In the genomic region with DNA sequence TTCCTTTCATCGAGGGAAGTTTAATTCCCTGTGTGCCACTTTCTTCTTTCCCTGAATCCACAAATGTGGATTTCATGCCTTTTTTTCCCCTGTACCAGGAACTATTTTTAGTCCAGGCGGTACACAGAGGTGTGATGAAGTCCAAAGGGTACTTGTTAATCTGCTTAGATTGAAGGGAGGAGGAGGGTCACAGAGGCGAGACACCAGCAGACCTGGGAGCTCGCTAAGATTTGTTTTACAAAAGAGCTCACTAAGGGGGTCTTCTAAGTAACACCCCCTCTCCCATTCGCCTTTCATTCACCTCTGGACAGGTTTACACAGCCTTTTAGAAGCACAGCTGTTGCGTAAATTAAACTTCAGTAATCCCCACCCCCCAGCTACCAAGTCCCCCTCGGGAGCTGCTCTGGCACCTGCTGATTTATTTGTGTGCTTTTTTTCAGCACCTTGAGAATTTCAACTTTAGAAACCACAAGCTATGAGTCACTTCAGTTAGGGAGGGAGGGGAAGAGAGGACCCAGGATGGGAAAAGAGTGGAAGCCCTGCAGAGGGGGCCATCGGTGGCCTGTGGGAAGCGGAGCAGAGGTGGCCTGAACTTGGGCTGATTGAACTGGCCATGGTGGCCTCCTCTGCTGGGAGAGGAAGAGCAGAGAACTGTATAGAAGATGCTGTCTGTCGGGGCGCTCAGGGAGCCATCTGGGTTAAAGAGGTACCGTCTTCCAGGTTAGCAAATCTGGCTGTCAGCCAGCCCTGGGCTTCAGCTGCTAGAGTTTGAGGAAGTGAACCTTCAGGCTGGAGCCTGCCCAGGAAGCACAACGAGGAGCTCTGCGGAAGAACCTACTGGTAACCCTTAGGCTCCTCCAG, we compare ENCODE assay signal across 9 mouse cellular contexts.
DNase-seq lines count a peak whose midpoint lies in the region; ATAC-seq and TF ChIP-seq lines count a peak whose summit lies in the region.
"Had no signal": no experiment of that assay in that cellular context is flagged by ENCODE, and none has a peak within 500 bp of the region (broad histone marks: within the 10 kb centered on the region; RNA-seq: fewer than 3 reads in every experiment).

No protein-coding gene starts in this region.

- no peak for TF ChIP-seq CTCF in hindbrain, postnatal 0 days (IDR thresholded peaks at IDR 0.05; ENCODE audit: low read depth)

- H3K9ac ChIP-seq in hindbrain, postnatal 0 days (replicated peaks; ENCODE audit: low read length) = no peak overlapping the region
- no peak overlapping the region for H3K9ac ChIP-seq in hindbrain, embryonic 16.5 days (ENCODE audit: low read depth, low read length)
- H3K9ac ChIP-seq: neural tube, embryonic 13.5 days had no signal

- no peaks in the 10 kb centered on the region for H3K27me3 ChIP-seq in hindbrain, postnatal 0 days (ENCODE audit: insufficient read depth, low read length)
- H3K27me3 ChIP-seq in hindbrain, embryonic 16.5 days (replicated peaks; ENCODE audit: control insufficient read depth, insufficient read depth, low read length) = no peaks in the 10 kb centered on the region
- no peaks in the 10 kb centered on the region for H3K27me3 ChIP-seq in megakaryocyte, embryonic 14.5 days (replicated peaks)
- 0 out of 2 replicates have a peak, but pooled peaks cover 3% of the 10 kb centered on the region for H3K27me3 ChIP-seq in hindbrain, embryonic 10.5 days (ENCODE audit: insufficient read depth, poor library complexity, severe bottlenecking)
- H3K27me3 ChIP-seq: neural tube, embryonic 13.5 days had no signal

- H3K9me3 ChIP-seq in hindbrain, postnatal 0 days (ENCODE audit: low read length) = no peaks in the 10 kb centered on the region
- H3K9me3 ChIP-seq in hindbrain, embryonic 16.5 days (ENCODE audit: control insufficient read depth, low read length) = no peaks in the 10 kb centered on the region; the same call in 1 of the 2 replicates
- H3K9me3 ChIP-seq in megakaryocyte, embryonic 14.5 days = peaks cover 16% of the 10 kb centered on the region
- peaks cover 13% of the 10 kb centered on the region for H3K9me3 ChIP-seq in hindbrain, embryonic 10.5 days
- H3K9me3 ChIP-seq: neural tube, embryonic 13.5 days had no signal

- no peak overlapping the region for H3K27ac ChIP-seq in hindbrain, postnatal 0 days
- no peak overlapping the region for H3K27ac ChIP-seq in hindbrain, embryonic 16.5 days (ENCODE audit: low read depth, low read length)
- H3K27ac ChIP-seq in hindbrain, embryonic 10.5 days = no peak overlapping the region
- H3K27ac ChIP-seq: neural tube, embryonic 13.5 days had no signal

- H3K4me3 ChIP-seq in hindbrain, postnatal 0 days (ENCODE audit: low read length) = no peak overlapping the region
- no peak overlapping the region for H3K4me3 ChIP-seq in hindbrain, embryonic 16.5 days (ENCODE audit: low read length)
- H3K4me3 ChIP-seq in megakaryocyte, embryonic 14.5 days (replicated peaks) = peak overlapping the region; percentile 1
- H3K4me3 ChIP-seq in hindbrain, embryonic 10.5 days = no peak overlapping the region
- H3K4me3 ChIP-seq: neural tube, embryonic 13.5 days had no signal

- DNase-seq in hindbrain, postnatal 0 days (ENCODE audit: low spot score) = peak; percentile 50
- DNase-seq in cerebellum, adult 8-10 months = peak; percentile 34
- peak; percentile 84 to 87 for DNase-seq in kidney, postnatal 25 days
- DNase-seq in urinary bladder, postnatal 25 days (ENCODE audit: low spot score) = peak; percentile 31
- DNase-seq in hindbrain, embryonic 10.5 days (ENCODE audit: low spot score) = no peak
- DNase-seq in right cerebral cortex, postnatal 25 days = no peak

- WGBS in hindbrain, postnatal 0 days = 31% methylated on average over 14 of the region's 14 CpGs
- WGBS in hindbrain, embryonic 16.5 days = 31% methylated on average over 14 of the region's 14 CpGs
- 22% methylated on average over 14 of the region's 14 CpGs for WGBS in hindbrain, embryonic 10.5 days

- no peak for ATAC-seq in hindbrain, postnatal 0 days
- ATAC-seq in hindbrain, embryonic 16.5 days = no peak

- no peaks in the 10 kb centered on the region for H3K4me1 ChIP-seq in hindbrain, postnatal 0 days (ENCODE audit: insufficient read depth, low read length)
- H3K4me1 ChIP-seq in hindbrain, embryonic 16.5 days (ENCODE audit: control insufficient read depth, insufficient read depth, low read depth, low read length) = peaks cover 11% of the 10 kb centered on the region
- H3K4me1 ChIP-seq in megakaryocyte, embryonic 14.5 days = peaks cover 86% of the 10 kb centered on the region
- peaks cover 37% of the 10 kb centered on the region for H3K4me1 ChIP-seq in hindbrain, embryonic 10.5 days (replicated peaks)

- H3K36me3 ChIP-seq in hindbrain, postnatal 0 days (ENCODE audit: insufficient read depth, low read length) = no peaks in the 10 kb centered on the region
- H3K36me3 ChIP-seq in hindbrain, embryonic 16.5 days (ENCODE audit: control insufficient read depth, insufficient read depth, low read length) = no peaks in the 10 kb centered on the region
- H3K36me3 ChIP-seq in megakaryocyte, embryonic 14.5 days (replicated peaks; ENCODE audit: low read length) = peaks cover 93% of the 10 kb centered on the region
- H3K36me3 ChIP-seq in hindbrain, embryonic 10.5 days = no peaks in the 10 kb centered on the region
- H3K36me3 ChIP-seq: neural tube, embryonic 13.5 days had no signal

- H3K4me2 ChIP-seq in hindbrain, postnatal 0 days (ENCODE audit: low read depth, low read length) = no peak overlapping the region
- H3K4me2 ChIP-seq in hindbrain, embryonic 16.5 days (ENCODE audit: low read length) = no peak overlapping the region
- H3K4me2 ChIP-seq: neural tube, embryonic 13.5 days had no signal

Comparison
In these comparisons a context has a peak if more than half of its experiments do, and no peak if none do; other contexts are left out.
1. DNase-seq: peak in hindbrain, postnatal 0 days (single experiment), cerebellum, adult 8-10 months (single experiment), kidney, postnatal 25 days (2 of 2) and urinary bladder, postnatal 25 days (single experiment); none in hindbrain, embryonic 10.5 days (single experiment) and right cerebral cortex, postnatal 25 days (single experiment).